Mouse (Mus musculus) heart, embryonic 13.5 days (tissue): ENCODE results near the gene Ap5s1. TPM values are rescaled to one million over a fixed set of nuclear protein-coding genes. Genes with fewer than 3 reads are reported as not detected.

Experiments
- ATAC-seq: fragments of 200-750 bp; cut with Nextera tagmentation; 2 replicates; pipeline ENCODE4 v1.8.0; 2017; ENCODE audit warnings: moderate TSS enrichment; ENCODE audit not compliant: insufficient number of reproducible peaks, low FRiP score, low TSS enrichment; ENCODE audit errors: extremely low read depth
- H3K27ac ChIP-seq: fragments of 300-500 bp; sonication (generic); replicated peaks from 2 replicates; pipeline ENCODE4 v1.5.1; 2015; ENCODE audit warnings: moderate library complexity, mild to moderate bottlenecking, inconsistent platforms
- H3K27me3 ChIP-seq: fragments of 300-500 bp; sonication (generic); replicated peaks from 2 replicates; pipeline ENCODE4 v1.6.1; 2015; ENCODE audit warnings: mild to moderate bottlenecking, inconsistent platforms
- H3K36me3 ChIP-seq: fragments of 300-500 bp; sonication (generic); 2 replicates; pipeline ENCODE4 v1.6.1; 2015; ENCODE audit warnings: mild to moderate bottlenecking, inconsistent platforms
- H3K4me1 ChIP-seq: fragments of 300-500 bp; sonication (generic); 2 replicates; pipeline ENCODE4 v1.6.1; 2015; ENCODE audit warnings: inconsistent platforms
- H3K4me2 ChIP-seq: fragments of 300-500 bp; sonication (generic); 2 replicates; pipeline ENCODE4 v1.6.1; 2015; ENCODE audit warnings: inconsistent platforms, mild to moderate bottlenecking, moderate library complexity
- H3K4me3 ChIP-seq: fragments of 300-500 bp; sonication (generic); 2 replicates; pipeline ENCODE4 v1.5.1; 2015; ENCODE audit warnings: moderate library complexity, mild to moderate bottlenecking, inconsistent platforms
- H3K9ac ChIP-seq: fragments of 300-500 bp; sonication (generic); 2 replicates; pipeline ENCODE4 v1.6.1; 2015; ENCODE audit warnings: inconsistent platforms, mild to moderate bottlenecking, moderate library complexity
- H3K9me3 ChIP-seq: fragments of 300-500 bp; sonication (generic); 2 replicates; pipeline ENCODE4 v1.6.1; 2016; ENCODE audit warnings: inconsistent platforms
- WGBS: fragments of 180-500 bp; shearing (Covaris S2); methylation state at CpG from one replicate; pipeline ENCODE4 v1.1.7; 2015; ENCODE audit warnings: mixed read lengths; 5-methylcytosine and 5-hydroxymethylcytosine counted together
- polyA plus RNA-seq: library from polyadenylated mRNA; unstranded; fragments of >200 nt; fragmentation: Nextera tagmentation; extraction: Ambion mirVana; gene quantifications from 2 replicates; pipeline ENCODE4 v1.2.1, GENCODE M21; 2015

Ap5s1 gene
- polyA plus RNA-seq, result 32.0 and 35.2 TPM in 2 replicates

DNA sequence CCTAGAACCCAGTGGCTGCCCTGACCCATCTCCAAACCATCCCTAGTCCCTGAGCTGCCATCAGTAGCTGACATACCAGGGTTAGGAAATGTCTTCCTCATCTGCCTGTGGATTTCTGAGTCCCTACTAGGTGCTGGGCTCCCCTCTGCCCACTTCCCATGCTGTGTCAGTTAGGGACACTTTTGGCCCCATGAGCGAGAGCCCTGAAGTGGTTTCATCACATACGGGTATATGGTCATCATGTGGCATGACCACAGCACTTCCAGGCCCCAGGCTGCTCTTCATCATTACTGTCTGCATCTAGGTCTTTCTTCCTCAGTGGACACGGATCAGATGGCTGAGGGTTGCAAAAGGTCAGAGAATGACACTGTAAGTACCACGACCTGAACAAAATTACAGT is at the start of gene Ap5s1:
Ap5s1 (plus strand) TSS at position 301 of the 400 bp plus-strand sequence.
- no peaks in the 10 kb centered on the region for H3K36me3 ChIP-seq
- peaks cover 34% of the 10 kb centered on the region for H3K4me1 ChIP-seq
- H3K9me3 ChIP-seq, result no peaks in the 10 kb centered on the region
- H3K27me3 ChIP-seq, result no peaks in the 10 kb centered on the region
- no peak within 1 kb of the TSS for H3K4me2 ChIP-seq
- H3K9ac ChIP-seq, result peak within 1 kb of the TSS; percentile 10; the same call in 1 of the 2 replicates
- H3K27ac ChIP-seq, result no peak within 1 kb of the TSS
- no peak within 1 kb of the TSS for H3K4me3 ChIP-seq
- 79% methylated on average over 4 of the region's 4 CpGs for WGBS
- ATAC-seq, result no peak

DNA sequence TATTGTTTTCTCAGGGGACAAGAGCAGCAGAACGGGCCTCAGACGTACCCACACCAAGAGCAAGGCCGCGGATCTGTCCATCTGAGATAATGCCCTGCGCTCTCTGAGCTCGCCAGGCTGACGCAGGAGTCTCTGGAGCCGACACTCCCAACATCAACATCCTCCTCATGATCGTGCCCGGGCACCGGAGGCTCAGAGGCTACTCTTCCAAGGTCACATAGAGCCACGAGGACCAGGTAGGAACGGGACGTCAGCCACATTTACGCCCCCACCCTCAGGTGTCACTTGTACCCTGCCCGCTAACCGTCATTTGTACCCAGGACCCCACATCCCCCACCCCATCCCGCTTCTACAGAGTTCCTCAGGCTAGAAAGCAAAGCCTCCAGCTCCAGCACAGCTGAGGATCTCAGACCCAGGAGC is 47.4 kb upstream of the Ap5s1 start:
- Histone ChIP-seq H3K9ac (peak overlapping the region; percentile 93), H3K4me1 (peaks cover 53% of the 10 kb centered on the region), H3K27ac (peak overlapping the region; percentile 92), H3K9me3 (peaks cover under 1% of the 10 kb centered on the region; the same call in 1 of the 2 replicates), H3K4me2 (peak overlapping the region; percentile 85), H3K4me3 (peak overlapping the region; percentile 82), H3K36me3 (peaks cover 13% of the 10 kb centered on the region), H3K27me3 (no peaks in the 10 kb centered on the region)
- ATAC-seq, result peak; percentile 53
- WGBS, result under 1% methylated on average over 18 of the region's 18 CpGs

DNA sequence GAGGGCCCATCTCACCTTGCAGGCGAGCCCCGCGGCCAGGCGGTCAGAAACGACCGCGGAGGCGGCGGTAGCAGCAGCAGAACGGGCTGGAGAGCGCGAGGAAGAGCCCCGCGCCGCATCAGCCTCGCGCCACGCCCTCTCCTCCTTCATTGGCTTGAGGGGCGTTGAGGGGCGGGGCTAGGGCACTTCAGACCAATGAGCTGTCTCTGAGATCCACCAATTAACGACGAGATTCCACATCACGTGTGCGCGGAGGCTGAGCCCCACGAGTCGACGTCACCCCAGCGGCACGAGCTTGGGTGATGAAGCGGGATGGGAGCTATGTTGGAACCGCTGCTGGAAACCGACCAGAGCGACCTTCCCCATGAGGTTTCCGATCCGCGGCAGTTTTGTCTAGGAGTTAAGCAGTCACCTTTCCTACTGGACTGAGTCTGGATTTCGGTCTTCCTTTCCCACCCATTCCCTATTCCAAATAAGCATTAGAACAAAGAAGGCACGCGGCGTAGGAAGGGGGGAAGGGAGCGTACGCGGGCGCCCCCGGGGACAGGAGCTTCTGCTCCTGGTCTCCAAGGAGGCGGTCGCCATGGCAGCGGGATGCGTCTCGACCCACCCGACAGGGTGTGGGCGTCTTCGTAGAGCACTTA is 46.8 kb upstream of the Ap5s1 start, which contains the start of gene 1700037H04Rik:
1700037H04Rik (minus strand) TSS at position 144 of the 644 bp plus-strand sequence.
- Histone ChIP-seq H3K27ac (peak within 1 kb of the TSS; percentile 92), H3K36me3 (peaks cover 7% of the 10 kb centered on the region), H3K4me1 (peaks cover 49% of the 10 kb centered on the region), H3K27me3 (no peaks in the 10 kb centered on the region), H3K9ac (peak within 1 kb of the TSS; percentile 93), H3K4me3 (peak within 1 kb of the TSS; percentile 82), H3K9me3 (peaks cover 6% of the 10 kb centered on the region; the same call in 1 of the 2 replicates), H3K4me2 (peak within 1 kb of the TSS; percentile 85)
- WGBS, result under 1% methylated on average over 54 of the region's 54 CpGs
- ATAC-seq, result peak; percentile 95

DNA sequence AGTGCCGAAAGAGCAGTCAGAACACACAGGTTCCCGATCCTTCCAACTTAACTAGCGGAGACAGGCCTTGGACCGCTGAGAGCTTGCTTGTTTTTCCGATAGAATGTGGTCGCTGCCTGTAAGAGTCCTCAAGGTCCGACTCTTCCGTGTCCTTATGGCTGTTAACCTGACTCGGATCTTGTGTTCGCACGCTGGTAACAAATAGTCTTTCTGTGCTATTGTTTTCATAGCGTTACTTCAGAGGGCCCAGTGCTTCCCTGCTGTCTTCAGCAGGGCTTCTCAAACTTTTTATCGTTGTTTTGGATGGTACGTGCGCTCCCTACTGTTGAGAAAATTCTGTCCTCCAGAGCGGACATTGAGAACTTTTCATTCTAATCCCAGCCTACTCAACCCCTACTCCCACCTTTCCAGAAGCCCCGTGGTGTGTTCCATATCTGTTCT is 46.2 kb upstream of the Ap5s1 start:
- Histone ChIP-seq H3K4me3 (peak overlapping the region; percentile 82), H3K9ac (peak overlapping the region; percentile 84), H3K36me3 (peaks cover under 1% of the 10 kb centered on the region; the same call in 1 of the 2 replicates), H3K4me1 (peaks cover 44% of the 10 kb centered on the region), H3K4me2 (peak overlapping the region; percentile 85), H3K9me3 (peaks cover 9% of the 10 kb centered on the region; the same call in 1 of the 2 replicates), H3K27me3 (no peaks in the 10 kb centered on the region), H3K27ac (peak overlapping the region; percentile 92)
- 1% methylated on average over 17 of the region's 17 CpGs for WGBS
- ATAC-seq, result 0 out of 2 replicates have a peak, but pooled peaks have one; percentile 2

DNA sequence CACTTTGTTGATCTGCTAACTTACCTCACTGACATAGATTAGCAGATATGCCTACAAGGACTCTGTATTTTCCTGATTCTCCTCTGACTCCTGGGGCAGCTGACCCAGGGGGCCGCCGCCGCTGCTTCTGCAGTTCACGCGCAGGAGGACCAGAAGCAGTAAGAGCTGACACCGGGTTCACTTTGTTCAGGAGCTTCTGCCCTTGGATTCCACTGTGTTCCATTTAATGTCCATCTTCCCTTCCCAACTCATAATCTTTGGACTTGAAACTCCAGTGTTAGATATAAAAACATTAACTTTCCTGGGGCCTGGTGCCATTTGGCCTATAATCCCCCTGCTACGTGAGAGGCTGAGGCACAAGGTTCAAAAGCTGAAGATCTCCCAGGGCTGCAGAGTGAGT is 43.0 kb upstream of the Ap5s1 start:
- H3K9ac ChIP-seq, result no peak overlapping the region
- H3K27me3 ChIP-seq, result peaks cover 2% of the 10 kb centered on the region; the same call in 1 of the 2 replicates
- no peak for ATAC-seq
- no peak overlapping the region for H3K4me3 ChIP-seq
- no peak overlapping the region for H3K27ac ChIP-seq
- no peaks in the 10 kb centered on the region for H3K36me3 ChIP-seq
- peaks cover 14% of the 10 kb centered on the region for H3K4me1 ChIP-seq
- H3K9me3 ChIP-seq, result peaks cover 9% of the 10 kb centered on the region; the same call in 1 of the 2 replicates
- 63% methylated on average over 7 of the region's 7 CpGs for WGBS
- H3K4me2 ChIP-seq, result no peak overlapping the region

DNA sequence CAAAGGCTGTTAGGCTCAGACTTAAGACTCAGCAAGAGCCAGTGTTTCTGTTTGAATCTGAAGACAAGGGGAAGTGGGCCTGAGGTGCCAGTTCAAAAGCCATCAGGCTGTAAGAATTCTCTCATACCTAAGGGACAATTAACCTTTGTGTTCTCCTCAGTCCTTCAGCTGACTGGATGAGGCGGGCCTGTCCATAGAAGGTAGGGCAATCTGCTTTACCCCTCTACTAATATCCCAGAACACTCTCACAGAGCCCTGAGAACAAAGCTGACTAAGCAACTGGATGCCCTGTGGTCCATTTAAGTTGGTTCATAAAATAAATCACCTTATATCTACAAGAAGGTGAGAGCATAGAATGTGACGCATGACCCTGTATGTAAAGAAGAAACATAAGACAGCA is 40.7 kb upstream of the Ap5s1 start:
- peaks cover 9% of the 10 kb centered on the region; the same call in 1 of the 2 replicates for H3K9me3 ChIP-seq
- no peak overlapping the region for H3K27ac ChIP-seq
- H3K4me3 ChIP-seq, result no peak overlapping the region
- H3K4me1 ChIP-seq, result peaks cover 7% of the 10 kb centered on the region
- 83% methylated on average over 2 of the region's 2 CpGs for WGBS
- H3K27me3 ChIP-seq, result peaks cover 24% of the 10 kb centered on the region
- no peak for ATAC-seq
- no peak overlapping the region for H3K4me2 ChIP-seq
- H3K9ac ChIP-seq, result no peak overlapping the region
- H3K36me3 ChIP-seq, result no peaks in the 10 kb centered on the region

DNA sequence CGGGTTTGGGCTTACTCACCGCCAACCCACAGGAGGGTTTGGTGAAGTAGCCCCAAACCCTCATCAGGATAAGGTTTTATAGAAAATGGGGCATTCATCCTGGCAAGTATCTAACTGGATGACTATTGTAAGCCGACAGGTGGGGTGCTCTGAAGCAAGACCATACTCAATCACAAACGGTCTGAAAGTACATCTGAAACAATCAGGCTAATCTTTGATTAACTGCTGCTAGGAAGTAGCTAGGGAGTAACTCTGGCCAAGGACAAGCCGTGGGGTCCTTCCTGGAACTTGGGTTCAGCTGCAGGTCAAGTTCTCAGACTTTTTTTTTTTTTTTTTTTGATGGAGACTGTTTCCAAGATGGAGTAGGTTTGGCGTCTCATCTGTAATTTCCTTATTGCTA is 38.9 kb upstream of the Ap5s1 start:
- Histone ChIP-seq H3K36me3 (no peaks in the 10 kb centered on the region), H3K4me1 (peaks cover 14% of the 10 kb centered on the region), H3K9ac (no peak overlapping the region), H3K9me3 (peaks cover 9% of the 10 kb centered on the region; the same call in 1 of the 2 replicates), H3K27ac (no peak overlapping the region), H3K4me2 (no peak overlapping the region), H3K4me3 (no peak overlapping the region), H3K27me3 (peaks cover 42% of the 10 kb centered on the region)
- WGBS, result 75% methylated on average over 6 of the region's 6 CpGs
- no peak for ATAC-seq

DNA sequence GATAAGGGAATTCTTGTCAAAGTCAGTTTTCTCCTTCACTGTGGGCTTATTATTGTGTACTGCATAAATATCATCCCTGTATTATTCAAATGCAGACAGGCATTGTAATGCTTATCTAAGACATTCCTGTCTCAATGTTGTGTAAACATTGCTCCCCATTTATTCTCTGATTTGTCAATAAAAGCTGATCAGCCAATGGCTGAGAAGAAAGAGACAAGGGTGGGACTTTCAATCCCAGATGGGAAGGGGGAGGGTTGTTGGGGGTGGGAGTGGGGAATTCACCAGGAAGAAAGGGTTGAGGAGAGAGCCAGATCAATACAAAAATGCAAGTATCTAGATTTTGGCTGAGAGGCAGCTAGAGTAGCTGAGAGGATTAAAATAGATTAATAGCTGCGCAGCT is 38.0 kb upstream of the Ap5s1 start:
- H3K4me3 ChIP-seq, result no peak overlapping the region
- no peaks in the 10 kb centered on the region for H3K36me3 ChIP-seq
- H3K27me3 ChIP-seq, result peaks cover 52% of the 10 kb centered on the region
- H3K9me3 ChIP-seq, result peaks cover 9% of the 10 kb centered on the region; the same call in 1 of the 2 replicates
- H3K4me1 ChIP-seq, result peaks cover 14% of the 10 kb centered on the region
- no peak overlapping the region for H3K9ac ChIP-seq
- H3K4me2 ChIP-seq, result no peak overlapping the region
- 73% methylated on average over 1 of the region's 1 CpGs for WGBS
- ATAC-seq, result no peak
- H3K27ac ChIP-seq, result no peak overlapping the region

DNA sequence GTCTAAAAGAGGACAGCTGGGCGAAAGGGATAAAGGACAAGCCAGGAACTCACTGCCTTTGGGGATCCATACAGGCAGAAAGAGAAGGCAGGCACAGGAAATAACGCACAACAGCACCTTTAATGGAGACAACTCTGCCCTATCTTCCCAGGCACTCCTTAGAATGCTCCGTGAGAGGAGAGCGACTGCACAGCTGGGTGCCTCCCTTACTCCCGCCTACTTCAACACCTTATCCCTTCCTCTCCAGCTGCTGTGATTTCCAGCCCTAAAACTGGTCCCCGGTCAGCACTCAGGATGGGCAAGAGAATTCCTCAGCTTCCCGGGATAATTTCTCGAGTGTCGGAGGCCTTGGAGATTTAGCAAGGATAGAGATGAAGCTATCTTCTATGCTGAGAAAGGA is 35.9 kb upstream of the Ap5s1 start:
- Histone ChIP-seq H3K27ac (no peak overlapping the region), H3K9me3 (no peaks in the 10 kb centered on the region), H3K4me2 (peak overlapping the region; percentile 65), H3K4me3 (peak overlapping the region; percentile 40), H3K27me3 (peaks cover 56% of the 10 kb centered on the region), H3K36me3 (peaks cover 3% of the 10 kb centered on the region), H3K4me1 (peaks cover 29% of the 10 kb centered on the region), H3K9ac (peak overlapping the region; percentile 69; the same call in 1 of the 2 replicates)
- 13% methylated on average over 9 of the region's 9 CpGs for WGBS
- no peak for ATAC-seq

DNA sequence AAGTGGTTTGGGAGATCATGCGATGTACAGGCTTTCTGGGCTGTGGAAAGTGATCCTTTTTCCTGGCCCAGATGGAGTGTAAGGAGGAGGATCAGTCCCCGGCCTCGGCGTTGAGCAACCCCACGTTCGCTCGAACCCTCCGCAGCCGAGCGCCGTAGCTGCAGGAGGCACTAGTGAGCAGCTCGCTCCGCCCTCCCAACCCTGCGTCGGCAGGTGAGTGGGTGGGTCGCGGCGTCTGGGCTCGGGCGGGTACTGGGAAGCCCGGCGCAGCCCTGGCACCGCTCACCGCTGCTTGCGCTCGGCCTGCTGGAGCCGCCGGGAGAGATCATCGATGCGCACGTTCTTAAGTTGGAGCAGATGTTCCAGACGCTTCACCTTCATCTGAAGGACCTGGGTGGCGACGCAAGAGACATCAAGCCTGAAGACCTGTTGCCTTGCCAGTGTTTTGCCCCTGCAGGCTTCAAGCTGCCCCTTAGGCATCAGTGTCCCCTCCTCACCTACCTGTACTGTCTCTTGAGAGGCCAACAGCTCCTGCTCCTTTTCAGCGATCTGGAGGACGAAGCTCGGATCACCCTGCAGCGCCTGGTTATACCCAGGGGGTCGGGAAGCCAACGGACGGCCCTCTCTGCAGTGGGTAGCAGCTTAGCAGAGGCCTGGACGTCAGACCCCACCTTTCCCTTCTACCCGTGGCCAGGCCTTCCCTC is 35.3 kb upstream of the Ap5s1 start:
- H3K9me3 ChIP-seq, result no peaks in the 10 kb centered on the region
- H3K4me3 ChIP-seq, result peak overlapping the region; percentile 40
- peaks cover 35% of the 10 kb centered on the region for H3K4me1 ChIP-seq
- peak overlapping the region; percentile 69 for H3K9ac ChIP-seq
- 3% methylated on average over 43 of the region's 43 CpGs for WGBS
- H3K4me2 ChIP-seq, result peak overlapping the region; percentile 65
- ATAC-seq, result no peak
- no peak overlapping the region for H3K27ac ChIP-seq
- H3K36me3 ChIP-seq, result peaks cover 9% of the 10 kb centered on the region
- peaks cover 56% of the 10 kb centered on the region for H3K27me3 ChIP-seq

DNA sequence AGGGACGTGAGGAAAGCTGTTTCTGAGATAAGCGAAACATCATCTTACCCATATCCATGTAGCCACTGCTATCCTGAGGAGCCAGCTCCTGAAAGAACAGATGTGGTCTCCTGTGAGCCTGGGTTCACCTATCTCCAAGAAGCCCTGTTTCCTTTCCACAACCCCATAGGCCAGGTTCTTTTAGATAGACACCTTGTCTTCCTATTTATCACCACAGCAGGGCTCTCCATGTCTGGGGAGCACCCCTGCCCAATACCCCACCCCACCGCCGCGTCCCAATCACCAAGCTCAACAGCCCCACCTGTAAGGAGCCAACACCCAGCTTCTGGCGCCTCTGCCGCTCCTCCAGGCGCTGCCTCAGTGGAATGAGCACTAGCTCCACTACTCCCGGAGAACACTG is 34.6 kb upstream of the Ap5s1 start:
- Histone ChIP-seq H3K4me1 (peaks cover 43% of the 10 kb centered on the region), H3K9me3 (no peaks in the 10 kb centered on the region), H3K27ac (no peak overlapping the region), H3K4me3 (no peak overlapping the region), H3K36me3 (peaks cover 14% of the 10 kb centered on the region), H3K4me2 (no peak overlapping the region), H3K9ac (no peak overlapping the region), H3K27me3 (peaks cover 56% of the 10 kb centered on the region)
- ATAC-seq, result no peak
- 32% methylated on average over 9 of the region's 9 CpGs for WGBS
